Mouse (Mus musculus) gastrocnemius, postnatal 36 days (tissue): ENCODE results near the gene Lmtk2. TPM values are rescaled to one million over a fixed set of nuclear protein-coding genes. Genes with fewer than 3 reads are reported as not detected.

Source experiments
- DNase-seq, 2 experiments: peaks; one replicate each; pipeline ENCODE4 v3.0.0; 2022
- intact Hi-C: fragments of 180-260 bp; cut with DNase I; formaldehyde crosslinking; loops from one replicate; pipeline ENCODE4 v1.15.1; 2025
- total RNA-seq, 2 experiments: library from RNA; stranded (reverse); gene quantifications; 2 replicates each; pipeline ENCODE4 v1.2.3; 2021

Lmtk2 gene
- total RNA-seq, 2 experiments from 2014 or later, result 19.4 to 19.8 TPM

- no peak for DNase-seq
- intact Hi-C loops, result no loop called here
These were observed 5.4 kb downstream of the Lmtk2 start for GRCm38 (mm10) chr5:144105471-144106129.

- no peak for DNase-seq
- intact Hi-C loops, result no loop called here
These were observed 5.9 kb downstream of the Lmtk2 start for GRCm38 (mm10) chr5:144106130-144106510.

GRCm38 (mm10) chr5:144109201-144109600 is 9.0 kb downstream of the Lmtk2 start:
- intact Hi-C loops, result no loop called here
- no peak for DNase-seq

GRCm38 (mm10) chr5:144112574-144113438 is 12.6 kb downstream of the Lmtk2 start:
- no peak for DNase-seq
- intact Hi-C loops, result no loop called here

GRCm38 (mm10) chr5:144114068-144114467 is 13.8 kb downstream of the Lmtk2 start:
- intact Hi-C loops, result no loop called here
- no peak for DNase-seq

GRCm38 (mm10) chr5:144114970-144115627 is 14.9 kb downstream of the Lmtk2 start:
- DNase-seq, result no peak
- intact Hi-C loops, result no loop called here

- no peak for DNase-seq
- intact Hi-C loops, result no loop called here
These were observed 15.4 kb downstream of the Lmtk2 start for GRCm38 (mm10) chr5:144115628-144115977.

GRCm38 (mm10) chr5:144118271-144118670 is 18.0 kb downstream of the Lmtk2 start:
- no peak for DNase-seq
- intact Hi-C loops, result no loop called here

- DNase-seq, result no peak
- intact Hi-C loops, result no loop called here
These were observed 19.1 kb downstream of the Lmtk2 start for GRCm38 (mm10) chr5:144119286-144119685.

- DNase-seq, result no peak
- intact Hi-C loops, result no loop called here
These were observed 21.3 kb downstream of the Lmtk2 start for GRCm38 (mm10) chr5:144121489-144121888.

- no peak for DNase-seq
These were observed 25.9 kb downstream of the Lmtk2 start for GRCm38 (mm10) chr5:144125979-144126755.

GRCm38 (mm10) chr5:144143531-144143930 is 43.3 kb downstream of the Lmtk2 start:
- no peak for DNase-seq
- intact Hi-C loops, result no loop called here

More at GRCm38 (mm10) chr5:144125979-144126755, 25.9 kb downstream of the Lmtk2 start:
- intact Hi-C loops, result no loop called here

- intact Hi-C loops, result no loop called here
These were observed 46.7 kb downstream of the Lmtk2 start for GRCm38 (mm10) chr5:144146898-144147297.

GRCm38 (mm10) chr5:144149530-144149929 is 49.3 kb downstream of the Lmtk2 start:
- no peak for DNase-seq
- intact Hi-C loops, result no loop called here

More at GRCm38 (mm10) chr5:144146898-144147297, 46.7 kb downstream of the Lmtk2 start:
- no peak for DNase-seq

GRCm38 (mm10) chr5:144151270-144151669 is 51.0 kb downstream of the Lmtk2 start:
- no peak for DNase-seq
- intact Hi-C loops, result no loop called here

GRCm38 (mm10) chr5:144154528-144154927 is 54.3 kb downstream of the Lmtk2 start:
- intact Hi-C loops, result loop anchor here (1.0 to 2.0 kb wide), 2 partner anchors 54 to 114 kb away; partner anchors contain the start of gene Lmtk2
- peak in 1 of 2 experiments; percentile 37 for DNase-seq

GRCm38 (mm10) chr5:144158604-144159003 is 58.4 kb downstream of the Lmtk2 start:
- intact Hi-C loops, result no loop called here
- peak; percentile 46 to 77 for DNase-seq

- no peak for DNase-seq
- intact Hi-C loops, result no loop called here
These were observed 58.9 kb downstream of the Lmtk2 start for GRCm38 (mm10) chr5:144159137-144159536.

GRCm38 (mm10) chr5:144162080-144162812 is 62.0 kb downstream of the Lmtk2 start:
- DNase-seq, result no peak
- intact Hi-C loops, result no loop called here
